Mouse (Mus musculus): Measurements from ENCODE around the gene Rbpj.

GRCm38 (mm10) chr5:53463098-53464018 lies 2.6 kb upstream of the Rbpj start:
- TF ChIP-seq POLR2AphosphoS2 (IDR thresholded peaks at IDR 0.05; ENCODE audit: insufficient read length, low read depth) = no peak
- no peak for TF ChIP-seq POLR2A (IDR thresholded peaks at IDR 0.05; ENCODE audit: insufficient read length, low read depth)
- no peak for TF ChIP-seq TCF3 (IDR thresholded peaks at IDR 0.05; ENCODE audit: insufficient read length, low read depth)
- TF ChIP-seq CEBPB (IDR thresholded peaks at IDR 0.05; ENCODE audit: insufficient read depth, poor library complexity, severe bottlenecking) = no peak
- no peak for TF ChIP-seq USF1 (IDR thresholded peaks at IDR 0.05; ENCODE audit: low read depth)
- TF ChIP-seq E2F4 (IDR thresholded peaks at IDR 0.05; ENCODE audit: insufficient read depth) = no peak
- TF ChIP-seq REST (IDR thresholded peaks at IDR 0.05; ENCODE audit: insufficient read depth, insufficient read length) = no peak
- no peak for TF ChIP-seq MAX (IDR thresholded peaks at IDR 0.05; ENCODE audit: low read depth)

All from myocyte (in vitro differentiated cells).